Mouse (Mus musculus) olfactory bulb, adult 2 months (tissue): ENCODE measurements around the gene Dlgap1.

Experiments used
- CTCF ChIP-seq: fragments of 200-500 bp; IDR thresholded peaks from 2 replicates; pipeline ENCODE4 v1.5.1; 2012; ENCODE audit warnings: low read depth, mild to moderate bottlenecking, low read length, moderate library complexity; ENCODE audit not compliant: insufficient read depth
- POLR2A ChIP-seq: fragments of 200-500 bp; IDR thresholded peaks from 2 replicates; pipeline ENCODE4 v1.6.1; 2012; ENCODE audit warnings: mild to moderate bottlenecking, low read depth, low read length, moderate library complexity; ENCODE audit not compliant: insufficient read depth

DNA sequence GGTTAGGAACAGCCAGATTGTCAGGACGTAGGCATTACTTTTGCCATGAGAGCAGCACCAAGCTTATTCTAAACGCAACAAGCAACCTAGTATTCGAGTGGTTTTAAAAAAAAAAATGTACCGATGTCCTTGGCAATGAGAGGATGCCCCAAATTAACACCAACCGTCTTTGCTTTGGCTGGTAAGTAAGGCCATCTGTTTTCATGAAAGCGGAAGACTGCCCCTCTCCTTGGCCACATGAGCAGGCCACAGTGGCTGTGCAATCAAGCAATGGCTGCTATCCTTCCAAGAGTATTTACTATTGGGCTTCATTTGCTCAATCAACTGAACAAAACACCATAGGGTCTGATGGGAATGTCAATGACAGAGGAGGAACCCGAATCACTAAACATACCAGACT lies 278.5 kb downstream of the Dlgap1 start:
- no peak for TF ChIP-seq CTCF
- no peak for TF ChIP-seq POLR2A
